Mouse (Mus musculus): Measurements from ENCODE around the gene Farp1. TPM values are rescaled to one million over a fixed set of nuclear protein-coding genes. Genes with fewer than 3 reads are reported as not detected.
"Not testable (repeated sequence)": the region's sequence is repeated elsewhere in the genome, so short reads cannot be mapped to it uniquely, and the experiment has no call there.

Gene Farp1
- 100 to 1,000 TPM in 1 of 2 experiments, 10 to 100 TPM in 1; 83.5 to 105 TPM for total RNA-seq (2021)

DNA sequence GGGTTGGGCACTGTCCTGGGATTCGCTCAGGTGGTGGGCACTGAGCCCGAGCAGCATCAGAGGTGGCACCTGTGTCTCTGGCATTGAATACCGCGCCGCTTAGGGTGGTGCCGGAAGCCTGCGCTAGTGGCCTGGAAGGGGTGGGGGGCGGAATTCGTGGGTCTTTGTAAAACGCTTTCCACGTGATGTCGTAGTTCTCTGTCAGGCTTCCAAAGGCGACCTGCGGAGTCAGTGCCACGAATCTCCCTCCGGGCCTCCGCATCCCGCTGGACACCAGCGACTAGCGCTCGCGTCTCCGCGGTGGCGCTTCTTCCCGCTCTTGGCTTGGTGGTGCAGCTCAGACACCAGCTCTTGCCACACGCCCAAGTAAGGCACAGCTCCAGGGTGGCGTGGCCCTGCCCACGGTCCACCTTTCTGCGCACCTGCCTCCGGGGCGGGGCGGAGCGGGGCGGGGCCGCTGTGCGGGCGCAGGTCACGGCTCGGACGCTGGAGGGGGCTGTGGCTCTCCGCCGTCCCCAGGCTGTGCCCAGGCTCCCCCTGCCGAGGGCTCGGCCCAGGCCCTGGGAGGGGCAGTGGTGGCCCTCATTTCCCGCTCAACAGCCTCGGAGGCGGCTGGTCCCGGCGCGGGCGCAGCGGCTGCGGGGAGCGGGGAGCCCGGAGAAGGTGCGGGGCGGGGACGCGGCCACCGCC is at the start of gene Farp1:
TSS of gene Farp1 (plus strand) at position 228 of the 690 bp plus-strand sequence.
- DNase-seq (ENCODE audit: extremely low spot score in 1 of 2, low spot score in 1 of 2) = peak; percentile 63 to 75

DNA sequence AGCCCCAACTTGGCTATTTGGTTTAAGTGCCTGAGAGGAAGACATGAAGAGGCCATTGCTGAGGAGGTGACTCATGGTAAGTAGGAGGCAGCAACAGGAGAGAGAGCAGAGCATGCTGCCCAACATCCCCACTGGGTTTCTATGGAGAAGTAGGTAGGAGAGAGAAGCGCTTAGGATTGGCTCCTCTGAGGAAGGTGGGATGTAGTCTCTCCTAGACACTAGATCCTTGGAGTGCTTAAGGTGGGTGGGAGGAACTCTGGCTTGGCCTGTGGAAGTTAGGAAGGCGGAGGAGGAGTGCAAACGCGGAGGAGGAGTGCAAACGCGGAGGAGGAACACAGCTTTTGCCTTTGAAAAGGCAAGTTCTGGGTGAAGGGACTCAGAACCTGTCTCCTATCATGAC is 45.9 kb upstream of the Farp1 start:
- DNase-seq (ENCODE audit: extremely low spot score in 1 of 2, low spot score in 1 of 2) = no peak

DNA sequence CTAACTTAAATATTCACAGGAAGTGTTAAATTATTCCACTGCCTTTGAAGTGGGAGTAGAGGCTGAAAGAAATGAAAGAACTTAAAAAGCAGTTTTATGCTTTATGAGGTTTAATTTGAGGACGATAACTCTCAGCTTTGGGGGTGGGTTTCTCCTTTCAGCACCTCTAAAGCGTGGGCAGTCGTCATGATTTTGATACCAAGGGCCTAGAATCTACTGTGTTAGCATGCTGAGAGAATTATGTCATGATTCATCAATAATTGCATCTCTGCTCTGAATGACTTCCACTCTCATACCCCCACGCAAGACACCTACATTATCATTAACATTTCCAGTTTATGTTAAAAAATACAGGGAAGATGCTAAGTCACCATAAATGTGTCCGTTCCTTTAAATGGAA is 37.3 kb upstream of the Farp1 start:
- DNase-seq (ENCODE audit: extremely low spot score in 1 of 2, low spot score in 1 of 2) = no peak

DNA sequence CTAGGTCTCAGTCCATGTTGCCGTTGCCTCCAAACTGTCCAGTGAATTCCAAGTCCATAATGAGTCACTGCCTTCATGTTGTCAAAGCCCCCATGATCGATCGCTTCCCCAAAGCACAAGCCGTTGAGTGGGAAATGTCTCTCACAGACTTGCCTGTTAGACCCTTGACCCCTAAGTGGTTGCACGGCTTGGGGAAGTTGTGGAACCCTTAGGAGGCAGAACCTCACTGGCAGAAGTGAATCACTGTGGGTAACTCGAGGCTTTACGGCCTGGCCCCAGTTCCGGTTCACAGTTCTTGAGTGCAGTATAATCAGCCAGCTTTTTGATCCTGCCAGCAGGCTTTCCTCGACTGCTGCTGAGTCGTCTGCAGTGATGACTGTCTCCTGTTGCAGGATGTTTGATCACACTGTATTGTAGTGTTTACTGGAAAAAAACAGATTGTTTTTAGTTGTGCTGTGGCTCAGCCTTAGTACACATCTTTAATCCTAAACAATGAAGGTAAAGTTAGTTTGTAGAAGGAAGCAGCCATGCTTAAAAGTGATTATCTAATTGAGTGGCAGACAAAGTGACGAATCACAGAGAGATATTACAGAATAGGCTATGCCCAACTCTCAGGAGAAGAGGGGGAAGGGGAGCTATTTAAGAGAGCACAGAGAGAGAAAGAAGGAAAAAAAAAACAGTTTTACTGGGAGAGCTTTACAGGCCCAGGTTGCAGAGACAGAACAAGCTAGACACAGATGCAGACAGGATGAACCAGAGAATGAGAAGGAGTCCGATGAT is 34.2 kb upstream of the Farp1 start:
- DNase-seq (ENCODE audit: extremely low spot score in 1 of 2, low spot score in 1 of 2) = no peak

DNA sequence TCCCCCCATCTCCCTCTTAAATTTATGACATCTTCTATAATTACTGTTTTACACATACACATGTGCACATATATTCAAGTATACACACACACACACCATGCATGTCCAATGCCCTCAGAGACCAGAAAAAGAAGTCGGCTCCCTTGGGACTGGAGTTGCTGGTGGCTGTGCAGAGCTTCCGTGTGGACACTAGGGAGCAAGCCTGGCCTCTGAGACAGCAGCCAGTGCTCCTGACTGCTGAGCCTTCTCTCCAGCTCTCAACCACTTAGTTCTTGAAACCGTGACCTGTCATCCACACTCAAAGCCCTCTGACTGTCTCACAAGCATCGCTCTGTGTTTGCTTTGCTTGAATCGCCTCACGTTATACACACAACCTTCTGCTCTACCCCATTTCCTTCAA is 29.4 kb upstream of the Farp1 start:
- DNase-seq (ENCODE audit: extremely low spot score in 1 of 2, low spot score in 1 of 2) = no peak

DNA sequence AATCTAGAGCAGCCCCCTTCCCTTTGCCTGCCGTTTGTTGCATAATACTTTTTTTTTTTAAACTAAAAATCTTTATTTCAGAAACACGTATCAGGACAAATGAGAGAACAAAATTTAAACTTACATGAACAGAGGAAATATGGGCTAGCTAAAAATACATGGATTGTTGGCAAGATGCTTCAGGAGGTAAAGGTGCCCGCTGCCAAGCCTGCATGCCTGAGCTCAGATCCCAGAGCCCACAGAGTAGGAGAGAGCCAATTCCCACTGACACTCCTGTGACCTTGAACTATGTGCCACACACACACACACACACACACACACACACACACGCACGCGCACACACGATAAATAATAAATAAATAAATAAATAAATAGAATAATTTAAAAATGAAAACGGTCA is 29.0 kb upstream of the Farp1 start:
- no peak for DNase-seq (ENCODE audit: extremely low spot score in 1 of 2, low spot score in 1 of 2)

DNA sequence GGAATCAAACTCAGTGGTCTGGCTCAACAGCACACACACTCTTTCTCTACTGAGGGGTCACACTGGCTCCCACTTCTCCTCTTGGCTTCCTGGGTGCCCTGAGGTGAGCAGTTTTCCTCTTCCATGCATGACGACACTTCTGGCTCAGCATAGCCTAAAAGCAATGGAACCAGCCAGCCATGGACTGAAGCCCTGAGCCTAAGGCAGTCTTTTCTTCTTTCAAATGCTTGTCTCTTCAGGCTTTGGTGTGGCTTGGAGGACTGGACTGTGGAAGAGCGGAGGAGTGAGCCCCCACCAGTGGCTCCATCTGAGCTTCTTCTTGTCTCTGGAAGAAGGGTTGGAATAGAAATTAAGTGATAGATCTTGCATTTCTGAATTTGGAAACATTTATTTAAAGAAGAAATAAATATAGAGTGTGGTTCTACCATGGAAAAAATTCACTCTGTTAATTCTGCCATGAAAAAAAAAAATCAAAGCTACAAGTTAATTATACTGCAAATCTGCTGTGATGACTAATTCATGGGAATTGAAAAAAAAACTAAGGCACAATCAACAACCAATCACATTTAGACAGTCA is 19.8 kb upstream of the Farp1 start:
- DNase-seq (ENCODE audit: extremely low spot score in 1 of 2, low spot score in 1 of 2) = no peak

DNA sequence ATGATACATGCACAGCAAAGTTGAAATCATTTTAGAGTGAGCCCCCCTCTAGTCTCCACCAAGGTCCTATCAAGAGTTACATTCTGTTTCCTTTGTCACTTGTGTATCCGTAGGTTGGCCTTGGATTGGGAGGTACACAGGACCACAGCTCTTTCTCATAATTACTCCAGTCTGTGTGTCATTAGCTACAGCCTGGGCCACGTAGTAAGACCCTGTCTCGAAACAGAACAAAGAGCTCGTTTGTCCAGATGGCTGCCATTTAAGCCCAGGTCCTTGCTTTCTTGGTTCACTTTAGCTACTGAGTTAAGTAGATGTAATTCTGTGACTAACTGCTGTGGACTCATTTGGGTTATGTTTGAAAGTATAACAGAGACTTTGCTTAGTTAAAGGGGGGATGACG is 12.6 kb upstream of the Farp1 start:
- DNase-seq (ENCODE audit: extremely low spot score in 1 of 2, low spot score in 1 of 2) = no peak

DNA sequence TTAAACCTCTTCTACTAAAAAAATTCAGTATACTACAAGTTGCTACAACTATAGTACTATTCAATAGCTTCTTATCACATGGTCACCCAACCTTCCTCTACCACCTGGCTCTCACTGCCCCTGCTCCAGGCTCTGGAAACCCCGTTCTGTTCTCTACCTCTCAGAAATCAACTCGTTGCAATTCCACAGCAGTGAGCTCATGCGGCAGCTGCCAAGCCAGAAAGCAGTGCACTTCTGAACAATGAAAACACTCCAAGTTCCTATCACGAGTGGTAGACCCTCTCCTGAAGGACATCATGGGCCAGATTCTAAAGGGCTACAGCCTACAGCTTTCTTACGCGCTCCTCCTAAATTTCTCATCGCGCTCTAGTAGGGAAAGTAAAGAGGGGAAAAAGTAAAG is 9.6 kb upstream of the Farp1 start:
- no peak for DNase-seq (ENCODE audit: extremely low spot score in 1 of 2, low spot score in 1 of 2)

DNA sequence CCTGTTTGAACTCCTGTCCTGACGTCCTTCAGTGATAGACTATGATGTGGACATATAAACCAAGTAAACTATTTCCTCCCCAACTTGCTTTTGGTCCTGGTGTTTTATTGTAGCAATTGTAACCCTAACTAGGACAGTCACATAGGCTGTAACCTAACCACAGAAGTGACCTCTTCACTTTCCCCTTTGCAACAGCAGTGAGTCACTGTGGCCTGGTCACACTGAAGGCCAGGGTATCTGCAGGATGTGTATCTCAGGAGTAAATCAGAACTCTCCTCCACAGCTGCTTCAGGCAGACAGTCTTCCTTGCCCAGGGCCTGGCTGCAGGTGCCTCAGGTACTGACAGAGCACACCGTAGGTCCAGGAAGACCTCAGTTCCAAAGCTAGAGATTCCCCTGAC is 3.6 kb upstream of the Farp1 start:
- no peak for DNase-seq (ENCODE audit: extremely low spot score in 1 of 2, low spot score in 1 of 2)

DNA sequence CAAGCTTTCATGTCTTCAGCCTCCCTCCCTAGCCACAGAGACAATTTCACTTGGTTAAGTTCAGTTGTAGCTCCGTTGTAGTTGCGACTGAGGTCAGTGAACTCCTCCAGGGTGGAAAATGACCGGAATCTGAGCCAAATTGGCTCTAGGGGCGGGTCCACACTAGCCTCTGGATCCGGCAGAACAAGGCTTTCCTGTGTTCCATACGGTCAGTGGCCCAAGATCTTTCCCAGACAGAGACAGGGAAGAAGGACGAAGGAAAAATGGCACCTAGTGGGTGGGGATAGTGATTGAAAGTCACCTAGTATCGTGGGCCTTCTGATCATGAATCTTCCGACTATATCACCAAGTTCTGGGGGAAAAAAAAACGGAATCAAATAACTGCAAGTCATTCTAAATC is 475 bp upstream of the Farp1 start:
- DNase-seq (ENCODE audit: extremely low spot score in 1 of 2, low spot score in 1 of 2) = no peak

DNA sequence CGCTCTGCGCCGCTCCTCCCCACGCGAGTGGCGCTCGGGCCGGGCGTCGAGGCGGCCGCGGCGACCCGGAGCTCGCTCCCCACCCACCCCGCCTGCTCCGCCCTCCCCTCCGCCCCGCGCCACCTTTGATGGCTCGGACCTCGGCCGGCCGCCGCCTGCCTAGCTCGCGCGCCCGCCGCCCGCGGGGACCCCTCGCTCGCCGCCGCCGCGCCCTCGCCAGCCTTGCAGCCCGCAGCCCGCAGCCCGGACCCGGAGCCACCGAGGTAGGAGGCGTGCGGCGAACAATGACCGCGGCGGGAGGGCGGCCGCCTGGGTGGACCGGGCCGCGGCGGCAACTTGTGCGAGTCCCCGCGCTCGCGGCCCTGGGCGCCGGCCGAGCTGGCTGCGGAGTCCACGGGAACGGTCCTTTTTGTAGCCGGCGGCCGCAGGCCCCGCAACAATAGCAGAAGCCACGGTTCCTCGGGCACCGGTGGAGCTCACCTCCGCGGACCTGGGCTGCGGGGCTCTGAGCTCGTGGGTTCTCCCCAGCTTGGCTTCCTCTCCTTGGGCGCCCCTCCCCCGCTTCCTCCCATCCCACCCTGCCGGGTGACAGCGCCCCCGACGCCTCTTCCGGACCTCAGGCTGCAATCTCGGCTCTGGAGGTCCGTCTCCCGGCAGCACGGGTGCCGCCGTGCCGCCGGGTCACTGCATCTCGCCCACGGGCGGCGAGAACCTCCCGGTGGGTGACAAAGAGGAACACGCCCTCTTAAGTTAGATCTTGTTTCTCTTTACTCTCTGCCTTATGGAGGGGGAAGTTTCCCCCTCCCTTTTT is 868 bp downstream of the Farp1 start:
- peak; percentile 37 to 46 for DNase-seq (ENCODE audit: extremely low spot score in 1 of 2, low spot score in 1 of 2)

DNA sequence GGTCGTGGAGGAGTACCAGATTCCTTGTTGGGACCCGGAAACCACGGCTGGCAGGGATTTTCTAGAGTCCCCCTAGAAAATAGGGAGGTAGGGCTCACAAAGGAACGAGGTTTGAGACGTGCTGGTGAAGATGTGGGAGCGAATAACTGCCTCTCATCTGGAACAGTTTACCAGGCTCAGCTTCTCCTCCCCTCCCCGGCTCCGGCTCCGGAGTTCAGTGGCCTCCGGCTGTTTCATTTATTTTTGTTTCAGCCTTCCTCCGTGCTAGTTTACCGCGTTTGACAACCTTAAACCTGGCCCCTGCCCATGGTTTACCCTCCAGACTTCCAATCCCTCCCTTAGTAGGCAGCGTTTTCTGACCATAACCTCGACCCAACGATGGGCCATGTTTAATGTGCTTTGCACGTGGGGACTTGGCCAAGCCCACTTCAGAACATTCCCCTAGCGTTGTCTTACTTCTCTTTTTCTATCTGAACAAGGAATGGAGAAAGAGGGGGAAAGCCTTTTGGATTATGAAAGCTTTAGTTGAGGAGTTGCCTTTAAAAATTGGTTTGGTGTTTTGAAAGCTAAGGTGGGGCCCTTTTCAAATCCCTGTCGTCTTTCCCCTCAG is 1.7 kb downstream of the Farp1 start:
- DNase-seq (ENCODE audit: extremely low spot score in 1 of 2, low spot score in 1 of 2) = no peak

DNA sequence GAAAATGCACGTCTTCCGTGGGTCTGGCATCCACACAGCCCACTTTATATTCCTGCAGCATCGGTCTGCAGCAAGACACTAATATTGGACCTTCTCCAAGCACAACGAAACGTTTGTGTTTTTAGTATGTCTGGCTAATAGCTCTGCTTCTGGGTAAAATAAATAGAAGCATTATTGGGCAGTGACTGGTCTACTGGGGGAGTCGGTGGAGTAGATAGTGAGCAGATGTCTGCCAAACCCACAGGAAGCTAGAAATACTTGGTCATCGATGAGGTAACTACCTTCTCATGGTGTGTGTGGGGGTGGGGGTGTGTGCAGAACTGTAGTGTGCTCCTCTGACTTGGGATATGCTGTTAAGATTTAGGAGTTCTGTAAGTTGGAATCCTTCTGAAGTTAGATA is 2.3 kb downstream of the Farp1 start:
- no peak for DNase-seq (ENCODE audit: extremely low spot score in 1 of 2, low spot score in 1 of 2)

DNA sequence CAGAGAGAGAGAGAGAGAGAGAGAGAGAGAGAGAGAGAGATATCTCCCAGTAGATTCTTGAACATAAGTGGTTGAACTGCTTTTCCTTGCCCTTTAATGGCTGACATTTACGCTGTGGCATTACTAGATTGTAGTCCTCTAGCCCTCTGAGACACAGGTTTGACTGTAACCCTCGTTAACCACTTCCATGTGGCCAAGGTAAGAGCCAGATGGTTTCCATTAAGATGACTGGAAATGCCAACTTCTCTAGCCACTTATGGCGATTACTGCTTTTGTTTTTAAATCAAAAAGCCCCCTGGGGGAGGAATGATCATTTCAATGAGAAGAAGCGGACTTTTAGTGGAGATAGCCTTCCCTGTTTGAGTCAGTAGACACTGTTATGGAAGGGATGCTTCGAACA is 3.7 kb downstream of the Farp1 start:
- DNase-seq (ENCODE audit: extremely low spot score in 1 of 2, low spot score in 1 of 2) = no peak

DNA sequence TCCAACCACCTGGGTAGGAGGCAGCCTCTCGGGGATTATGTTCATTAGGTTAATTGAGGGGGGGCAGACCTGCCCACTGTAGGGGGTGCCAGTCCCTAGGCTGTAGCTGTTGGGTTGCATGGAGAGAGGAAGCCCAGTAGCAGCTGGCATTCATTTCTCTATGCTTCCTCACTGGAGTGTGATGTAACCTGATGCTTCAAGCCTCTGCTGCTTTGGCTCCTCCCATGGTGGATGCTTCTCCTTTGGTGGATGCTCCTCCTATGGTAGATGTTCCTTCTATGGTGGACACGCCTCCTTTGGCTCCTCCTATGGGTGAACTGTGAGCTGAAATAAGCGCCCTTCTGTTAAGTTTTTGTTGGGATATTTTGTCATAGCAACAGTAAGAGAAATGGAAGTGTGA is 9.1 kb downstream of the Farp1 start:
- no peak for DNase-seq (ENCODE audit: extremely low spot score in 1 of 2, low spot score in 1 of 2)

DNA sequence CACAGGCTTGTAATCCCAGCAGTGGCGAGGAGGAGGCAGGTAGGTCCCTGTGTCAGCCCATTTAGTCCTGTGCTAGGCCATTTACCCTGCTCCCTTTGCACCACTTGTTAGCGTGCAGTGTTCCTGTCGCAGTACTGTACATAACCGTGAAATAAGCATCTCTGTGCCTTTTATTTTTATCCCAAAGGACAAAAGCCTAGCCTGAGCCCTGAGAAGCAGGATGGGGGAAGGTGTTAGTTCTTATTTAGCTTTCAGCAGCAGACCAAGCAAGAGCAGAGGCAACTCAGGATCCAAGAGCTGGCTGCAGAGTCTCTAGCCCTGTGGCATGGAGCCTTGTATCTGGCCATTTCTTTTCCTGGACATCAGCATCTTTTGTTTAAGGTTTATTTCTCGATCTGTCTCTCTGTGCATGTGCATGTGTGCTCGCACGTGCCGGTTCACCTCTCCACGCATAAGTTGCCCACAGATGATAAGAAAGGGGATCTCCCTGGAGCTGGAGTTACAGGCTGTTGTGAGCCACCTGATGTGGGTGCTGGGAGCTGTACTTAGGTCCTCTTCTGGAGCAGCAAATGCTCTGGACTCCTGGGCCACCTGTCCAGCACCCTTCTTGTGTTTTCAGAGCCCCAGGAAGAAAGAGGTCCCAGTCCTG is 11.4 kb downstream of the Farp1 start:
- no peak for DNase-seq (ENCODE audit: extremely low spot score in 1 of 2, low spot score in 1 of 2)

DNA sequence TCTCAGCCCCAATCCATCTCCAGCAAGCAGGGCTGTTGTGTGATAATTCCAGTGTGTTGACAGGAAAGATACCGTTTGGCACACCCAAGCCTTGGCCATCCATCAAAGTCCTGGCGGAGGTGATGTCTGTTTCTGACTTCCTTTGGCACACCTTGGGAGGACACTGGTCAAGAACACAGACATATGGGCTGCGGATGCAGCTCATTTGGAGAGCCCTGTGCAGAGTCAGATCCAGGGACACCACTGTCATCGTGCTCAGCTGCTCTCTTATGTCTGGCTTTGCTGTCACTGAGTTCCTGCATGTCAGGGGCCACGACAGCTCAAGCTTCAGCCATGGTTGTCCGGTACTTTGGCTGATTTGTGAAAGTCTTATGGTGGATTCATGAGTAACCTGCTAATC is 12.8 kb downstream of the Farp1 start:
- DNase-seq (ENCODE audit: extremely low spot score in 1 of 2, low spot score in 1 of 2) = no peak

DNA sequence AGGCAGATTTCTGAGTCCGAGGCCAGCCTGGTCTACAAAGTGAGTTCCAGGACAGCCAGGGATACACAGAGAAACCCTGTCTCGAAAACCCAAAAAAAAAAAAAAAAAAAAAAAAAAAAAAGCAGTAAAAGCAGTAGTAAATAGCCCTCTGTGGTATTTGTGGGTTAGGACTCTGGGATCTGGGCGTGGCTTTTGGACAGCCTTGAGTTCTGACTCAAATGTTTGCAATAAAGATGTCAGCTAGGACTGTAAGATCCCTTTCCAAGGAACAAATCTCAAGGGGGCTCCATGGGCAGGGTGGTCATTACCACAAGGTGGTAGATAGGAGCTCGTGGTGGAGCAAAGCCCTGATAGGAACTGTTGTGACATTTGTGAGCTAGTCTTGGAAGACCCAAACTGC is 16.0 kb downstream of the Farp1 start:
- not testable (repeated sequence) for DNase-seq (ENCODE audit: extremely low spot score in 1 of 2, low spot score in 1 of 2)

DNA sequence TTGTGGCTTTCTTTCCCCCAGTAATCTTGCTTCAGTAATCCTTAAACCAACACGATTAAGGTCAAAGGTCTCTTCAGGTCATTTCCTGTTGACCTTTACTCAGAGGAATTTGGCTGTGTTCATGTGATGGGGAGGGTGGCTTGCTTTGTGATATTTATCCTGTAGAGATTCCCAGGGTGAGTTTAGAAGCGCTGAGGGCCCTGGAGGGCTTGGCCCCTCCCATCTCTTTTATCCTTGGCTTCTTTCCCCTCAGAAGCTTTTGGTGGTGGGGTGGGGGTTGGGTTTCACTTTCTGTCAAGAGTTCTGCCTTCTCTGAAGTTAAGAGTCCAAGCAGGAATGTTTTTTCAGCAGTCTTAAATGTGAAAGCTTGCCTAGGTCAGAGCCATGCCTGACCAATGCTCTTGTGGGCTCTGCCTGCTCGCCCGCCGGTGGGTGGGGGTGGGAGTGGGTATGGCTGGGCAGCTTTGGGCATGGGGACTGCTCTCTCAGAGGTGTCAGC is 18.1 kb downstream of the Farp1 start:
- DNase-seq (ENCODE audit: extremely low spot score in 1 of 2, low spot score in 1 of 2) = no peak
